Mouse (Mus musculus): Measurements from ENCODE around the gene Plk3. TPM values are rescaled to one million over a fixed set of nuclear protein-coding genes. Genes with fewer than 3 reads are reported as not detected.

The Plk3 gene
- polyA plus RNA-seq, 1 experiment from 2014 or later: 29.6 TPM

DNA sequence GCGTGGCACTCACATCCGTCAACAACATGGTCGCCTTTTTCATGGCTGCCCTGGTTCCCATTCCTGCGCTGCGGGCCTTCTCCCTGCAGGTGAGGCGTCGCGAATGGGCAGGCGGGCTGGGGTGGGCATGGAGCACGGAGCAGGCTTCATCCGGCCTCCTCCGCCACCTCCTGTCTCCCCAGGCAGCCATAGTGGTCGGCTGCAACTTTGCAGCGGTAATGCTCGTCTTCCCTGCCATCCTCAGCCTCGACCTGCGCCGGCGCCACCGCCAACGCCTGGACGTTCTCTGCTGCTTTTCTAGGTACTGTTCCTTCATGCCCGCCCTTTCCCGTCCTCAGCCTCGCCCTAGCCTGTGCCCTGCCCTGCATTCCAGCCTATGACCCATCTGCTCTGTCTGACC lies 24.4 kb downstream of the Plk3 start:
- no peak overlapping the region for H3K27ac ChIP-seq
- no peaks in the 10 kb centered on the region for H3K9me3 ChIP-seq (replicated peaks)
- no peak overlapping the region for H3K4me3 ChIP-seq
- H3K4me1 ChIP-seq: 0 out of 2 replicates have a peak, but pooled peaks cover 3% of the 10 kb centered on the region
- H3K27me3 ChIP-seq: no peaks in the 10 kb centered on the region
- H3K4me2 ChIP-seq (replicated peaks): no peak overlapping the region
- H3K9ac ChIP-seq: no peak overlapping the region
- WGBS: 93% methylated on average over 25 of the region's 25 CpGs
- ATAC-seq (ENCODE audit: low FRiP score): no peak
- peaks cover 26% of the 10 kb centered on the region for H3K36me3 ChIP-seq

DNA sequence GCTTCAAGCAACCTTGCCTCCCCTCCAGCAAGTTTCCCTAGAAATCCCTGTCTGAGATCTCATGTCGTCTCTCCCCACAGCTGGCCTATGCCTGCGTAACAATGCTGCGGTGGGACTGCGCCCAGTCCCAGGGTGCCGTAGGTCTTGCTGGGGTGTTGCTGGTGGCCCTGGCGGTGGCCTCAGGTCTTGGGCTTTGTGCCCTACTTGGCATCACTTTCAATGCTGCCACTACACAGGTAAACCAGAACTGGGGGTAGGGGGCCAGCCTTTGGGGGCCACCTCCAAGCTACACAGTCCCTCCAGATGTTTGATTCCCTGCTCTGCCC lies 25.3 kb downstream of the Plk3 start:
- ATAC-seq (ENCODE audit: low FRiP score): no peak

DNA sequence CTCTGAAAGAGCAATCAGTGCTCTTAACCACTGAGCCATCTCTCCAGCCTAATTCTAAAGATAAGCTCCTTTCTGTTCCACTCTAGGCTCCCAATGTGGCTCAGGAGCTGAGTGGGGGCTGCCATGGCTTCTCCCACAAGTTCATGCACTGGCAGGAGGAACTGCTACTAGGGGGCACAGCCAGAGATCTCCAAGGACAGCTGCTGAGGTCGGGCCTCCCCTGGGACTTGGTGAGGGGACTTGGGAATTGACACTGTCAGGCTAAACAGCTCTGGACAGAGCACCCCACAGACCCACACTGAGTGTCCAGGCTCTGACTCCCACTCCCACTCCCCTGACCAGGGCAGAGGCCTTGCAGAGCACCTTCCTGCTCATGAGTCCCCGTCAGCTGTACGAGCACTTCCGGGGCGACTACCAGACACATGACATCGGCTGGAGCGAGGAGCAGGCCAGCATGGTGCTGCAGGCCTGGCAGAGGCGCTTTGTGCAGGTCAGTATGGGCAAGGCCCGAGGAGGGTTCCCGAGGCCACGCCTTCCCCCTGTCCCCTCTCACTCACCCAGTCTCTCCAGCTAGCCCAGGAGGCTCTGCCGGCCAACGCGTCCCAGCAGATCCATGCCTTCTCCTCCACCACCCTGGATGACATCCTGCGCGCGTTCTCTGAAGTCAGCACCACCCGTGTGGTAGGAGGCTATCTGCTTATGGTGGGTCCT lies 25.8 kb downstream of the Plk3 start:
- WGBS: 91% methylated on average over 18 of the region's 18 CpGs
- no peak for ATAC-seq (ENCODE audit: low FRiP score)
- H3K36me3 ChIP-seq: peaks cover 25% of the 10 kb centered on the region

More for the DNA sequence above, 25.3 kb downstream of the Plk3 start:
- Histone ChIP-seq H3K27me3 (no peaks in the 10 kb centered on the region), H3K4me2 (replicated peaks) (no peak overlapping the region), H3K4me3 (no peak overlapping the region), H3K9ac (no peak overlapping the region), H3K4me1 (0 out of 2 replicates have a peak, but pooled peaks cover 3% of the 10 kb centered on the region), H3K9me3 (replicated peaks) (no peaks in the 10 kb centered on the region), H3K36me3 (peaks cover 25% of the 10 kb centered on the region), H3K27ac (no peak overlapping the region)
- WGBS: 93% methylated on average over 6 of the region's 6 CpGs

DNA sequence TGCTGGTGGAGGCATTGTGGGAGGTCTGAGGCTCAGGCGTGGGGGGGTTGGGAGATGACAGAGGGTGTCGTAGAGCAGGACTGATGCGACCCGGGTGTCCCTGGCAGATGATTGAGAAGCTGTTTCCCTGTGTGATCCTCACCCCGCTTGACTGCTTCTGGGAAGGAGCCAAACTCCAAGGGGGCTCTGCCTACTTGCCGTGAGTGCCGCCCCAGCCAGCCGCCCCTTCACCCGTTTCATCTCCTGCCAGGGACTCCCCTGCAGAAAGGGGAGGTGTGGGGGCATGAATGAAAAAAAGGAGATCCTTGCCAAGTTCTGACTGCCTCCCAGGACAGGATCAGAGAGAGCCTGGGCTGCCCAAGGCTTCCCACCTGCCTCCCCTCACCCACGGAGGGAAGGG lies 28.6 kb downstream of the Plk3 start:
- Histone ChIP-seq H3K4me2 (replicated peaks) (no peak overlapping the region), H3K9me3 (replicated peaks) (no peaks in the 10 kb centered on the region), H3K9ac (no peak overlapping the region), H3K36me3 (peaks cover 19% of the 10 kb centered on the region), H3K4me3 (no peak overlapping the region), H3K4me1 (0 out of 2 replicates have a peak, but pooled peaks cover 3% of the 10 kb centered on the region), H3K27ac (no peak overlapping the region), H3K27me3 (no peaks in the 10 kb centered on the region)
- peak; percentile 14; the same call in 1 of the 2 replicates for ATAC-seq (ENCODE audit: low FRiP score)
- WGBS: 58% methylated on average over 10 of the region's 10 CpGs

More for the DNA sequence above, 25.8 kb downstream of the Plk3 start:
- H3K4me1 ChIP-seq: 0 out of 2 replicates have a peak, but pooled peaks cover 3% of the 10 kb centered on the region
- H3K9me3 ChIP-seq (replicated peaks): no peaks in the 10 kb centered on the region
- H3K27ac ChIP-seq: no peak overlapping the region
- H3K9ac ChIP-seq: no peak overlapping the region
- H3K27me3 ChIP-seq: no peaks in the 10 kb centered on the region
- no peak overlapping the region for H3K4me3 ChIP-seq
- no peak overlapping the region for H3K4me2 ChIP-seq (replicated peaks)

DNA sequence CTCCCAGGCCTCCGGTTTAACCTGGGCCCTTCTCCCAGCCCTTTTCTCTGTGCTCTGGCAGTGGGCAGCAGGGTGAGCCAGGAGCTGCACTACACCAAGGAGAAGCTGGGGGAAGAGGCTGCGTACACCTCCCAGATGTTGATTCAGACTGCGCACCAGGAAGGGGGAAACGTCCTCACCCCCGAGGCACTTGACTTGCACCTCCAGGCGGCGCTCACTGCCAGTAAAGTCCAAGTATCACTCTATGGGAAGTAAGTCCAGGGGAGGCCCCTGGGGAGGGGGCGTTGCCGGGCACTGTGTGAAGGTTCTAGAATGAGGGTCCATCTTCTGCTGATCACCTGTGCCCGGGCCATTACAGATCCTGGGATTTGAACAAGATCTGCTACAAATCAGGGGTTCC lies 29.1 kb downstream of the Plk3 start:
- Histone ChIP-seq H3K4me1 (0 out of 2 replicates have a peak, but pooled peaks cover 3% of the 10 kb centered on the region), H3K36me3 (peaks cover 17% of the 10 kb centered on the region), H3K9ac (no peak overlapping the region), H3K9me3 (replicated peaks) (no peaks in the 10 kb centered on the region), H3K27me3 (no peaks in the 10 kb centered on the region), H3K4me3 (no peak overlapping the region), H3K27ac (no peak overlapping the region), H3K4me2 (replicated peaks) (no peak overlapping the region)
- ATAC-seq (ENCODE audit: low FRiP score): peak; percentile 33; the same call in 1 of the 2 replicates
- 83% methylated on average over 10 of the region's 10 CpGs for WGBS

DNA sequence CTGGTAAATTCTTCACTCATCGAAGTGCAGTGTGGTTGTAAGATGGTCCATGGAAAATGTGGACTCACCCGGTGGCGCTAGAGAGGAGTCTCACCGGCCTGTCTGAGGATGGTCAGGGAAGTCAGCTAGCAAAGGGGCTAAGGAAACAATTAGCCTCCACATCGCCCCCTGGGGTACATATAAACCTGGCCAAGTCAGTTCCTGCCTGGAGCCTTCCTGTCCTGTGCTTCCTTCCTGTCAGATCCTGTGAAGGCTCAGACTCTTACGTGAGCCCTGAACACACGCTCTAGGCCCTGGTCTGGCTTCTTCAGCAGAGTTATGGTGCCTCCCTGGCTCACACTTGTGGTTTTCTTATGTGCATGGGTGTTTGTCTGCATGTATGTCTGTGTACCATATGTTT lies 32.5 kb downstream of the Plk3 start:
- ATAC-seq (ENCODE audit: low FRiP score): no peak
- Histone ChIP-seq H3K4me3 (no peak overlapping the region), H3K4me2 (replicated peaks) (no peak overlapping the region), H3K27ac (no peak overlapping the region), H3K4me1 (peaks cover 22% of the 10 kb centered on the region), H3K27me3 (peaks cover 20% of the 10 kb centered on the region; the same call in 1 of the 2 replicates), H3K9me3 (replicated peaks) (no peaks in the 10 kb centered on the region), H3K9ac (no peak overlapping the region), H3K36me3 (no peaks in the 10 kb centered on the region)
- WGBS: 47% methylated on average over 7 of the region's 7 CpGs

DNA sequence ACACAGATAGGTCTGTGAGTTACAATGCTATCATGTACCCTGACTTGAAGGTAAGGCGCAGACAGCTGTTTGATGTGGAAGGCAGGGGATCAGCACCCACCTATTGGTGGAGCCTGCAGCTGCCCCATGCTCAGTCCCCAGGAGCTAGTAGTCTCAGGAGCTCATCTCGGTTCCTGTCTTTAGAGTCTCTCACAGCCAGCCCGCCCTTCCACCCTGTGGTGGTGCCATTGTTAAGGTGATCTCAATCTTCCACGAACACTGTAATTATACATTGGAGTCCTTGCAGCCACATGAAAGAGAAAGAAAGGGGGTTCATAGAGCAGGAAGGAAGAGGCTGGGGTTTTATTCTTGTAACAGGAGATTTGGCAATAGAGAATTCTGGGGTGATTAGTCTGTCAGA lies 33.7 kb downstream of the Plk3 start:
- peaks cover 29% of the 10 kb centered on the region for H3K4me1 ChIP-seq
- 78% methylated on average over 4 of the region's 4 CpGs for WGBS
- no peak overlapping the region for H3K4me2 ChIP-seq (replicated peaks)
- H3K27ac ChIP-seq: no peak overlapping the region
- no peak overlapping the region for H3K9ac ChIP-seq
- ATAC-seq (ENCODE audit: low FRiP score): no peak
- no peak overlapping the region for H3K4me3 ChIP-seq
- H3K27me3 ChIP-seq: peaks cover 28% of the 10 kb centered on the region; the same call in 1 of the 2 replicates
- H3K36me3 ChIP-seq: no peaks in the 10 kb centered on the region
- no peaks in the 10 kb centered on the region for H3K9me3 ChIP-seq (replicated peaks)

DNA sequence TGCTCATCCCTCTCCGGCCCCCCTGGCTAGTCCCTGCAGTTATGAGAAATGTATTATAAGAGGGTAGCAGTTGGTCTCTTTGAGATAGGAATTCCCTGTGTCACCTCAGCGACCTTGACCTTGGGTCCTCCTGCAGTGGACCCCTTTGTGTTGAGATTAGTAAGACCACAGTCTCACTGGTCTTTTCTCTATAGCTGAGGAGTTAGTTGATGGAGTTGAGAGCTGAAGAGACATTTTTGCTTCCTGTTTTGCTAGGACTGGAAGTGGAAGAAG lies 35.1 kb downstream of the Plk3 start:
- Histone ChIP-seq H3K4me2 (replicated peaks) (no peak overlapping the region), H3K9me3 (replicated peaks) (no peaks in the 10 kb centered on the region), H3K9ac (no peak overlapping the region), H3K36me3 (no peaks in the 10 kb centered on the region), H3K27me3 (peaks cover 38% of the 10 kb centered on the region), H3K27ac (no peak overlapping the region), H3K4me3 (no peak overlapping the region), H3K4me1 (peaks cover 29% of the 10 kb centered on the region)
- 67% methylated on average over 2 of the region's 2 CpGs for WGBS
- no peak for ATAC-seq (ENCODE audit: low FRiP score)

DNA sequence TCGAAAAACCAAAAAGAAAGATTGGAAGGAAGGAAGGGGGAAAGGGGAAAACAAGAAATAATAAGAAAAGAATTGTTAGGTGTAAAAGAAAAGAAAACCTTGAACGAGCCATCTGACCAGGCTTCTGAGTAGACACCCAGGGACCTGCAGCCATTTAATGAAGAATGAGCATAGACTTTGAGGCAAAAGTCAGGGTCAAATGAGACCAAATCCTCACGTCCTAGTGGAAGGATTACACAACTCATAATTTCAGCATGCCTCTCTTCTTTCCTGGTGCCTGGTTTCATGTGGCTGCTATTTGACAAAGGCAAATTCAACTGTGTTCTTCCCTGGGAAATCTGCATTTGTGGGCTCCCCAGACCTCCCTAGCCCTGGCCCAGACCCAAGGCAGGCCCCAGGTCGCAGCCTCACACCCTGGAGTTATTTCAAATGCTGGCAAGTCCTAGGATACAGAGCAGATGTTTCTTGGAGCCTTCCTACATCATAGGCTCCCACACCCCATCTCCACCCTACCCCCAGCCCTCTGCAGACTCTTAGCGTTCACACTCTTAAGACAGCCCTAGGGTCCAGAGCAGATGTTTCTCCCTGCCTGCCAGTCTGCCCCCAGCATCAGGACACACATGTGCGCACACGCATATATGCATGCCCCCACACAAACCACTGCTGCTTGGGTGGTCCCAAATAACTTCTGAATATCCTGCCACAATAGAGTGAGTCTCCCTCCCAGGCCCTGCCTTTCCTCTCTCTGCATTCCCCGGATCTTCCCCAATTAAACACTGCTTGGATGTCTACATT lies 35.6 kb downstream of the Plk3 start:
- 0 out of 2 replicates have a peak overlapping the region, but pooled peaks have one; percentile 2 for H3K9ac ChIP-seq
- no peak for ATAC-seq (ENCODE audit: low FRiP score)

DNA sequence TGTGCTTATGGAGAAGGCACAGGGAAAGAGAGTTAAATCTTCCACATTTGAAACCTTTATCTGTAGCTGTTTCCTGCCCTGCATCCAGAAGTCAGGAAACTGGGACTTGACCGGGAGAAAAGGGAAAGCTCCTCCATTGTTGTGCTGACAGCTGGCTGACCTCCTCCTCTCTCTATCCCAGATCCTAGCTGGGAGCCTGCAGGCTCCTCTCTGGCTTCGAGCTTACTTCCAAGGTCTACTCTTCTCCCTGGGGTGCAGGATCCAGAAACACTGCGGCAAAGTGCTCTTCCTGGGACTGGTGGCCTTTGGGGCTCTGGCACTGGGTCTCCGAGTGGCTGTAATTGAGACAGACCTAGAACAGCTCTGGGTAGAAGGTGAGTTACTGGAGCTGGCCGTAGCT lies 37.1 kb downstream of the Plk3 start:
- ATAC-seq (ENCODE audit: low FRiP score): no peak
- Histone ChIP-seq H3K4me2 (replicated peaks) (peak overlapping the region; percentile 90), H3K36me3 (no peaks in the 10 kb centered on the region), H3K4me1 (peaks cover 29% of the 10 kb centered on the region), H3K9me3 (replicated peaks) (no peaks in the 10 kb centered on the region), H3K4me3 (peak overlapping the region; percentile 60), H3K27me3 (peaks cover 38% of the 10 kb centered on the region), H3K9ac (peak overlapping the region; percentile 71), H3K27ac (no peak overlapping the region)
- 13% methylated on average over 5 of the region's 5 CpGs for WGBS

More for the DNA sequence above, 35.6 kb downstream of the Plk3 start:
- peaks cover 29% of the 10 kb centered on the region for H3K4me1 ChIP-seq
- WGBS: 59% methylated on average over 8 of the region's 8 CpGs
- H3K27ac ChIP-seq: no peak overlapping the region
- no peaks in the 10 kb centered on the region for H3K9me3 ChIP-seq (replicated peaks)
- no peaks in the 10 kb centered on the region for H3K36me3 ChIP-seq
- peaks cover 38% of the 10 kb centered on the region for H3K27me3 ChIP-seq
- no peak overlapping the region for H3K4me3 ChIP-seq
- H3K4me2 ChIP-seq (replicated peaks): peak overlapping the region; percentile 90; the same call in 1 of the 2 replicates

DNA sequence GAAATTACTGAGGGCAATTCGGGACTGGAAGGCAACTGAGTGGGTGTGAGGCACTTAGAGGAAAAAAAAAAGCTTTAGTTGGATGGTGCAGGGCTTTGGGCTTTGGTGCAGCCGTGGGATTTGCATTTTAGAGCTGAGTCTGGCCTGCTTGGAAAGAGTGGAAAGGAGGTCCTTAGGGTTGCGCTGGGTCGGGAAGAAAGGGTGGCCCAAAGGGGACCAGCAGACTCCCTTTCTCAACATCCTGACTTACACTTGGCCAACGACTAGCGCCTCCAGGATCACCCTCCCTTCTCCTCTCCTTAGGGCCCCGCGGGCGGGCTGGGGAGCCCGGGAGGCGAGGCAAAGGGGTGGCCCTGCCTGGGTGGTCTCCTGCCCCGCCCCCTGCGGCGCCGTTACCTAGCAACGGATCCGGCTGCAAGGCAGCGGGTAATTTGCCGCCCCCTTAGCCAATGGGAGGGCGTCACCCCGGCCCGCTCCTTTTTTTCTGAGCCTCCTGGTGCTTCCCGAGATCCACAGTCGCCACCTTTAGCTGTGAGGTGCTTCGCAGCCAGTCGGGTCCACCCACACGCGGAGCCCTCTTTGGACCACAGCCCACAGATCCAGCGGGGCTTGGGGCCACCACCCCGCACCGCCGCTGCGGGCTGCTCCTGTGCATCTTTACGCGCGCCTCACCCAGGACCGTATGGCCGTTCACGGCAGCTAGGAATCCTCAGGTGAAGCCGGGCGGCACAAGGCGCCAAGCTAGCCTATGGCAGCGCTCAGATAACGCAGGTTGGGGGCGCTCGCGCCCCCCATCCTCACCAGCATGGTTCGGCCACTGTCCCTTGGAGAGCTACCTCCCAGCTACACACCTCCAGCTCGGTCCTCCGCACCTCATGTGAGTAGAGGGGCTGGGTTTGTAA lies 38.0 kb downstream of the Plk3 start, which contains the start of gene Ptch2:
Gene Ptch2, plus strand, starts transcription at position 525 of the 902 bp plus-strand sequence.
- WGBS: under 1% methylated on average over 42 of the region's 50 CpGs
- peaks cover 29% of the 10 kb centered on the region for H3K4me1 ChIP-seq
- peak; percentile 89 for ATAC-seq (ENCODE audit: low FRiP score)

More for the DNA sequence above, 38.0 kb downstream of the Plk3 start, which contains the start of gene Ptch2:
- H3K36me3 ChIP-seq: no peaks in the 10 kb centered on the region
- H3K4me2 ChIP-seq (replicated peaks): peak within 1 kb of the TSS; percentile 90
- H3K9me3 ChIP-seq (replicated peaks): no peaks in the 10 kb centered on the region
- H3K4me3 ChIP-seq: peak within 1 kb of the TSS; percentile 60
- peak within 1 kb of the TSS; percentile 71 for H3K9ac ChIP-seq
- peaks cover 38% of the 10 kb centered on the region for H3K27me3 ChIP-seq
- H3K27ac ChIP-seq: peak within 1 kb of the TSS; percentile 72

All from hindbrain, embryonic 12.5 days (tissue).